Comparison of ENCODE assay signal across 18 mouse cellular contexts in the genomic region with DNA sequence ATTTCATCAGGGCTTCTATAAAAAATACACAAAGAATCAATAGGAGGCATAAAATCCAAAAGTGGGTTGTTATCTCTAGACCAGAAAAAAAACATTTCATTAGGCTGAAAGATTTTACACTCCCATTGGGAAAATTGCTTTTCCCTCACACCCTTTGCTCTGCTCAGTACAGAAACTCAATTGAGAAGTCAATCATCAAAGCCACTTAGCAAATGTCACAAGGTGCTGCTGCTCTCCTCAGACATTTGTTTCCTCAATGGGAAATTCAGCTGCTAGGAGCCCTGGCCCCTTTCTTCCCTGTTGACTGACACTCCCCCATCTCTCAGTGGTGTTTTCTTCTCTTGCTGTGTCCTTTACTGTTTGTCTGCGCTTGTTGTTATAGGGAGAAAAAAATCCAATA.
"Had no signal": no experiment of that assay in that cellular context is flagged by ENCODE, and none has a peak within 500 bp of the region (broad histone marks: within the 10 kb centered on the region; RNA-seq: fewer than 3 reads in every experiment).

No protein-coding gene starts in this region.

- H3K9ac ChIP-seq: limb, embryonic 13.5 days; liver, embryonic 12.5 days; liver, embryonic 15.5 days; lung, embryonic 15.5 days; midbrain, embryonic 13.5 days had no signal

- H3K36me3 ChIP-seq: limb, embryonic 10.5 days; limb, embryonic 13.5 days; liver, embryonic 12.5 days; liver, embryonic 15.5 days; lung, embryonic 15.5 days; midbrain, embryonic 13.5 days had no signal

- H3K27me3 ChIP-seq: liver, embryonic 15.5 days had no signal

- H3K4me3 ChIP-seq: layer of hippocampus, adult 2 months; limb, embryonic 10.5 days; limb, embryonic 13.5 days; liver, embryonic 12.5 days; liver, embryonic 15.5 days; lung, embryonic 15.5 days; megakaryocyte, embryonic 14.5 days; midbrain, embryonic 13.5 days had no signal

- H3K4me1 ChIP-seq: liver, embryonic 12.5 days; liver, embryonic 15.5 days; lung, embryonic 15.5 days had no signal

- H3K9me3 ChIP-seq: limb, embryonic 10.5 days; limb, embryonic 13.5 days; liver, embryonic 12.5 days; liver, embryonic 15.5 days; lung, embryonic 15.5 days; megakaryocyte, embryonic 14.5 days; midbrain, embryonic 13.5 days had no signal

- H3K4me2 ChIP-seq: limb, embryonic 13.5 days; liver, embryonic 12.5 days; liver, embryonic 15.5 days; lung, embryonic 15.5 days; midbrain, embryonic 13.5 days had no signal

- ATAC-seq: intestine, postnatal 0 days; liver, embryonic 12.5 days; midbrain, embryonic 13.5 days; midbrain, embryonic 16.5 days had no signal

- H3K27ac ChIP-seq: layer of hippocampus, adult 2 months; limb, embryonic 10.5 days; limb, embryonic 13.5 days; liver, embryonic 12.5 days; liver, embryonic 15.5 days; lung, embryonic 15.5 days; midbrain, embryonic 13.5 days had no signal

- DNase-seq: kidney, adult 8-10 months; kidney, postnatal 14 days; layer of hippocampus, adult 9-11 months; liver; lung, adult 18-20 months; lung, postnatal 10 days; lung, postnatal 36 days; thymus, postnatal 25 days had no signal
